Mouse (Mus musculus) duodenum, adult 2 months (tissue): ENCODE data around the gene Gpr101. TPM values are rescaled to one million over a fixed set of nuclear protein-coding genes. Genes with fewer than 3 reads are reported as not detected.

Source experiments
- polyA plus RNA-seq: library from polyadenylated mRNA; depleted of rRNA; stranded (reverse); fragments of >200 nt; gene quantifications from 2 replicates; pipeline ENCODE4 v1.2.3, GENCODE M21; 2012; ENCODE audit warnings: low replicate concordance; rRNA removed

Gpr101 gene
- polyA plus RNA-seq, result not detected in 2 replicates

GRCm38 (mm10) chrX:57503634-57504033 lies at the start of gene Gpr101:
Gene Gpr101, minus strand, starts transcription at chrX:57503757.

Other genes with a start within 250 kb of the Gpr101 start
- gene Arhgef6, start 165.0 kb downstream of the Gpr101 start, polyA plus RNA-seq, result 1.3 and 1.4 TPM in 2 replicates
- 2.3 and 2.8 TPM in 2 replicates for gene Rbmx, start 110.7 kb downstream of the Gpr101 start, polyA plus RNA-seq
- not detected in 2 replicates for gene Gm364, start 94.6 kb downstream of the Gpr101 start, polyA plus RNA-seq